Mouse (Mus musculus) liver, embryonic 12.5 days (tissue): ENCODE results near the gene Rps6ka1. TPM values are rescaled to one million over a fixed set of nuclear protein-coding genes. Genes with fewer than 3 reads are reported as not detected.
A peak's percentile ranks its signal among the peaks of the same experiment; 100 is the strongest.

Experiments used
- ATAC-seq: fragments of 200-750 bp; cut with Nextera tagmentation; 2 replicates; pipeline ENCODE4 v1.8.0; 2017; ENCODE audit warnings: moderate number of reproducible peaks, mild to moderate bottlenecking, moderate library complexity
- H3K27ac ChIP-seq: fragments of 300-500 bp; sonication (generic); 2 replicates; pipeline ENCODE4 v1.5.1; 2016; ENCODE audit warnings: mild to moderate bottlenecking
- H3K27me3 ChIP-seq: fragments of 300-500 bp; sonication (generic); replicated peaks from 2 replicates; pipeline ENCODE4 v1.6.1; 2016; ENCODE audit warnings: mild to moderate bottlenecking, moderate library complexity
- H3K36me3 ChIP-seq: fragments of 300-500 bp; sonication (generic); 2 replicates; pipeline ENCODE4 v1.6.1; 2016; ENCODE audit warnings: mild to moderate bottlenecking, moderate library complexity
- H3K4me1 ChIP-seq: fragments of 300-500 bp; sonication (generic); 2 replicates; pipeline ENCODE4 v1.6.1; 2016
- H3K4me2 ChIP-seq: fragments of 300-500 bp; sonication (generic); 2 replicates; pipeline ENCODE4 v1.6.1; 2016; ENCODE audit warnings: mild to moderate bottlenecking, moderate library complexity
- H3K4me3 ChIP-seq: fragments of 300-500 bp; sonication (generic); 2 replicates; pipeline ENCODE4 v1.5.1; 2016; ENCODE audit warnings: mild to moderate bottlenecking, moderate library complexity
- H3K9ac ChIP-seq: fragments of 300-500 bp; sonication (generic); 2 replicates; pipeline ENCODE4 v1.6.1; 2016; ENCODE audit warnings: mild to moderate bottlenecking, moderate library complexity
- H3K9me3 ChIP-seq: fragments of 300-500 bp; sonication (generic); replicated peaks from 2 replicates; pipeline ENCODE4 v1.6.1; 2016; ENCODE audit warnings: mild to moderate bottlenecking, moderate library complexity
- WGBS: fragments of 180-500 bp; shearing (Covaris S2); methylation state at CpG from one replicate; pipeline ENCODE4 v1.1.7; 2016; ENCODE audit not compliant: insufficient replicate concordance; 5-methylcytosine and 5-hydroxymethylcytosine counted together
- polyA plus RNA-seq: library from polyadenylated mRNA; unstranded; fragments of >200 nt; fragmentation: Nextera tagmentation; extraction: Ambion mirVana; gene quantifications from 2 replicates; pipeline ENCODE4 v1.2.1, GENCODE M21; 2016

Rps6ka1 gene
- polyA plus RNA-seq, 1 experiment from 2014 or later = 60.9 TPM

- ATAC-seq = peak; percentile 56
- Histone ChIP-seq H3K4me3 (peak overlapping the region; percentile 74), H3K27me3 (peaks cover 48% of the 10 kb centered on the region), H3K9ac (peak overlapping the region; percentile 79), H3K4me2 (peak overlapping the region; percentile 100), H3K4me1 (peaks cover 39% of the 10 kb centered on the region), H3K27ac (peak overlapping the region; percentile 56; the same call in 1 of the 2 replicates), H3K9me3 (no peaks in the 10 kb centered on the region), H3K36me3 (no peaks in the 10 kb centered on the region)
- WGBS = under 1% methylated on average over 28 of the region's 32 CpGs
Observed at GRCm38 (mm10) chr4:133887249-133887648, 348 bp downstream of the Rps6ka1 start.

DNA sequence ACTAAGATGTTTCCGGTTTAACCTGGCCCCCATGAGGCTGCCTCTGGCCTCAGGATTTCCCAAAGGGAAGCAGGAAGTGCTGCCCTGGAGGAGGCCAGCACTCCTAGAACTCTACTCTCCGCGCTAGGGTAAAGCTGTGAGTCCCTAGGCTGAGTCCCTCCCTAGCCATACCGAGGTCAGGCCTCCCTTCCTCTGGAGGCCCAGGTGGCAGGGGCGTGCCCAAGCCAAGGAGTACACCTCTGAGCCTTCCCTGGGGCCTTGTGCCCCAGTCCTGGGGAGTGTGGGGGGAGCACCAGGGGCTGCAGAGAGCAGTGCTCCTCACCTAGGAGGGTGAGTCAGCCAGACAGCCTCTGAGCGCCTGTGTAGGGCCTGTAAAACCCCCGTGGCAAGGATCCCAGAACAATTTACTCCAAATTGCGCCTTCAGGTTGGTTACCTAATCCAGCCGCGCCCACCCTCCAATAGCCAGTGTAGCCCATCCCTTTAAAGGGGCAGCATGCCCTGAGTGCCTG lies 1.6 kb downstream of the Rps6ka1 start:
- no peak overlapping the region for H3K27ac ChIP-seq
- H3K9ac ChIP-seq = no peak overlapping the region
- ATAC-seq = no peak
- peaks cover 55% of the 10 kb centered on the region for H3K27me3 ChIP-seq
- peaks cover 39% of the 10 kb centered on the region for H3K4me1 ChIP-seq
- peak overlapping the region; percentile 74 for H3K4me3 ChIP-seq
- no peaks in the 10 kb centered on the region for H3K9me3 ChIP-seq
- peak overlapping the region; percentile 100 for H3K4me2 ChIP-seq
- no peaks in the 10 kb centered on the region for H3K36me3 ChIP-seq
- WGBS = 33% methylated on average over 10 of the region's 10 CpGs

GRCm38 (mm10) chr4:133885331-133885730 lies 2.3 kb downstream of the Rps6ka1 start:
- H3K9ac ChIP-seq = no peak overlapping the region
- H3K36me3 ChIP-seq = no peaks in the 10 kb centered on the region
- peak overlapping the region; percentile 100; the same call in 1 of the 2 replicates for H3K4me2 ChIP-seq
- H3K27ac ChIP-seq = no peak overlapping the region
- no peak for ATAC-seq
- peaks cover 39% of the 10 kb centered on the region for H3K4me1 ChIP-seq
- 66% methylated on average over 4 of the region's 4 CpGs for WGBS
- no peaks in the 10 kb centered on the region for H3K9me3 ChIP-seq
- H3K27me3 ChIP-seq = peaks cover 55% of the 10 kb centered on the region
- H3K4me3 ChIP-seq = no peak overlapping the region

DNA sequence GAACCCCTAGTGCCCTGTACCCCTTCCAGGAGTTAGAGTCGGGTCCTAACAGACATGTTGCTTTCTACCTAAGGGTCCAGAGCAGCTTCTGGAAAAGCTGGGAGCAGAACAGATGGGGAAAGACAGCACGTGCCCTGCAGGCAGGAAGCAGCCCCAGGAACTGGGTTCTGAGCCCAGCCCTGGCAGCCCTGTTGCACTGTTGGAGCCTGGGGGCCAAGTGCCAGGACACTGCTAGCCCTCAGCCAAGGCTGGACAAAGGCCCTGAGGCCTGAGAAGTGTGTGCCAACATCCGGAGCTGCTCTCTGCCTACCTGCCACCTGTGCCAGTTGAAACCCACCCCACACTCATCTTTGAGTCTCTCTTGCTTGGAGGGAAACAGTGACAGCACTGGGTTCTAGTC lies 2.7 kb downstream of the Rps6ka1 start:
- no peak overlapping the region for H3K4me3 ChIP-seq
- H3K36me3 ChIP-seq = no peaks in the 10 kb centered on the region
- peaks cover 39% of the 10 kb centered on the region for H3K4me1 ChIP-seq
- H3K9me3 ChIP-seq = no peaks in the 10 kb centered on the region
- H3K27me3 ChIP-seq = peaks cover 55% of the 10 kb centered on the region
- H3K27ac ChIP-seq = no peak overlapping the region
- no peak overlapping the region for H3K4me2 ChIP-seq
- 71% methylated on average over 3 of the region's 3 CpGs for WGBS
- ATAC-seq = no peak
- no peak overlapping the region for H3K9ac ChIP-seq

DNA sequence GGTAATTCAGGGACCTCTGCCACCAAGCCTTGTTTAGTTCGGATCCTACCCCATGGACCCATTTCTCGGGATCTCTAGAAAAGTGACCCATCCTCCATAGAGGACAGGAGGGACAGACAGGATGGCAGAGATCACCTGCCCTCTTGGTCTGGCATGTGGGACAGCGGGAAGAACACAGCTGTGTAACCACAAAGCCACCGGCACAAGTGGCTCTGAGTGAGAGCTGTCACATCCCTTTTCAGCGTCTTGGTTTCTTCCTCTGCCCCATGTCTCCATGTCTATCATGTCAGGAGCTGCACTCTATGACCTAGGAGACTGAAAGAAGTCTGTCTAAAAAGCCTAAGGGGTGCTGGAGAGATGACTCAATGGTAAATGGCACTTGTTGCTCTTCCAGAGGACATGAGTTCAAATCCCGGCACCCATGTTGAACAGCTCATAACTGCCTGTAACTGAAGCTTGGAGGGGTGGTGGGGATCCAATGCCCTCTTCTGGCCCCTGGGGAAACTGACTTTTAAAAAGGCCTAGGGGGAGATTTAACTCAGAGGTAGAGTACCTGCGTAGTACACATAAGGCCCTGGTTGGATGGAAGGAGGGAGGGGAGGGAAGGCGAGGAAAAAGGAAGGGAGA lies 3.4 kb downstream of the Rps6ka1 start:
- H3K4me3 ChIP-seq = no peak overlapping the region
- H3K9ac ChIP-seq = no peak overlapping the region
- no peak overlapping the region for H3K27ac ChIP-seq
- no peak overlapping the region for H3K4me2 ChIP-seq
- no peaks in the 10 kb centered on the region for H3K36me3 ChIP-seq
- peaks cover 55% of the 10 kb centered on the region for H3K27me3 ChIP-seq
- 62% methylated on average over 8 of the region's 8 CpGs for WGBS
- H3K9me3 ChIP-seq = no peaks in the 10 kb centered on the region
- H3K4me1 ChIP-seq = peaks cover 46% of the 10 kb centered on the region
- ATAC-seq = no peak

GRCm38 (mm10) chr4:133881851-133882250 lies 5.7 kb downstream of the Rps6ka1 start:
- Histone ChIP-seq H3K4me2 (no peak overlapping the region), H3K4me1 (peaks cover 42% of the 10 kb centered on the region), H3K4me3 (no peak overlapping the region), H3K9ac (no peak overlapping the region), H3K9me3 (no peaks in the 10 kb centered on the region), H3K27ac (no peak overlapping the region), H3K27me3 (peaks cover 35% of the 10 kb centered on the region), H3K36me3 (no peaks in the 10 kb centered on the region)
- ATAC-seq = no peak
- WGBS = 65% methylated on average over 3 of the region's 3 CpGs

DNA sequence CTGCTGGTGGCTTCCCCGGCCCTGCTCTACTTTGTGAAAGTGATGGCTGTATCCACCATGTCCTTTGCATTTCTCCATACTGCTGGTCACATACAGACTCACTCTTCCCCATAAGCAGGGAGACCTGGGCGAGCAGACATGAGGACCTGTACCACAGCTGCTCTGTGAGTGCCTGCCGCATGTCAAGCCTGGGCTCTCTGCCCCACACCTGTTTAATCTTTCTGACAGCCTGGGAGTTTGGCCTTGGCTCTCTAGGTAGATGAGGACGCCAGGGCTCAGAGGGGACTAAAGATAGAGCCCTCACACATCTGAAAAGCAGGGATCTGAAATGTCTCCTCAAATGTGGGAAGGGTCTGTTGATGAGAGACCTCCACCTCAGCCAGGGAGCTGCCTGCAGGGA lies 6.2 kb downstream of the Rps6ka1 start:
- ATAC-seq = no peak
- Histone ChIP-seq H3K4me3 (no peak overlapping the region), H3K36me3 (no peaks in the 10 kb centered on the region), H3K4me1 (peaks cover 42% of the 10 kb centered on the region), H3K27ac (no peak overlapping the region), H3K4me2 (no peak overlapping the region), H3K27me3 (peaks cover 31% of the 10 kb centered on the region), H3K9ac (no peak overlapping the region), H3K9me3 (no peaks in the 10 kb centered on the region)
- WGBS = 62% methylated on average over 4 of the region's 4 CpGs

GRCm38 (mm10) chr4:133879145-133879902 lies 8.3 kb downstream of the Rps6ka1 start:
- 39% methylated on average over 12 of the region's 12 CpGs for WGBS
- peak; percentile 41 for ATAC-seq
- Histone ChIP-seq H3K36me3 (no peaks in the 10 kb centered on the region; the same call in 1 of the 2 replicates), H3K27ac (peak overlapping the region; percentile 61), H3K27me3 (peaks cover 10% of the 10 kb centered on the region; the same call in 1 of the 2 replicates), H3K4me3 (no peak overlapping the region), H3K4me2 (0 out of 2 replicates have a peak overlapping the region, but pooled peaks have one; percentile 4), H3K9ac (0 out of 2 replicates have a peak overlapping the region, but pooled peaks have one; percentile 13), H3K4me1 (peaks cover 48% of the 10 kb centered on the region), H3K9me3 (no peaks in the 10 kb centered on the region)

DNA sequence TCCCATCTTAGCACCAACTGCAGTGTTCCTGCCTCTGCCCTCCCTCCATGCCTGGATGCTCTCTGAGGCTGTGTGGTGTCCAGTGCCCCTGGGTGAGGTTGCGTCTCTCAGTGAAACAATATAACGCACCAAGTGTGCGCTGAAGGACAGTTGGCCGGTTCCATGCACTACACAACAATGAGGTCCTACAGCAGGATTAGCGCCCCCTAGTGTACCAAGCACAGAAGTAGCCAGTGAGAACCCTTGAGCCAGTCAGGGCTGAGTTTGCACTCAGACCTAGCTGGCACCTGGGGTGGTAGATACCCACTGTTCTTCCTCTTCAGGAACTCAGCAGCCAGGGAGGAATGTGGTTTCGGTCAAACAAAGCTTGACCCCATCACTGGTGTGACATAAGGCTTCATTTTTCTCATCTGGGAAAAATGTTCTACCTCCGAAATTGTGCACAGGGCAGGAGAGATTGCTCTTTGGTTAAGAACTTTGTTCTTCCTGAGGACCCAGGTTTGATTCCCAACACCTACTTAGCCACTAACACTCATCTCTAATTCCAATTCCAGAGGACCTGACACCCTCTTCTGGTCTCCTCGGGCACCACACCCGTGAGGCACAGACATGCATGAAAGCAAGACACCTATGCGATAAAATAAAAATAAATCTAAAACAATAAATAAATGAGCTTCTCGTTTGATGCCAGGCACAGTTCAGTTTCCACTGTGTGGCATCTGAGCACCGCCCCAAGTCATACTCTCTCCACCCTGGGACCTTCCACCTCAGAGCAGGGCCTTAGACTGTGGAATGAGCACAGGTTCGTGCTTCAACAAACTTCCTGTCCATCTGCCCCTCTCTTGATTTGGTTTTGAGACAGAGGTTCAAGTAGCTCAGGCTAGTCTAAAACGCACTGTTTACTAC lies 9.5 kb downstream of the Rps6ka1 start:
- no peak overlapping the region for H3K4me2 ChIP-seq
- no peak for ATAC-seq
- no peaks in the 10 kb centered on the region; the same call in 1 of the 2 replicates for H3K36me3 ChIP-seq
- no peak overlapping the region for H3K4me3 ChIP-seq
- 0 out of 2 replicates have a peak, but pooled peaks cover 6% of the 10 kb centered on the region for H3K27me3 ChIP-seq
- peaks cover 60% of the 10 kb centered on the region for H3K4me1 ChIP-seq
- peak overlapping the region; percentile 61 for H3K27ac ChIP-seq
- no peaks in the 10 kb centered on the region for H3K9me3 ChIP-seq
- WGBS = 69% methylated on average over 14 of the region's 14 CpGs
- no peak overlapping the region for H3K9ac ChIP-seq

DNA sequence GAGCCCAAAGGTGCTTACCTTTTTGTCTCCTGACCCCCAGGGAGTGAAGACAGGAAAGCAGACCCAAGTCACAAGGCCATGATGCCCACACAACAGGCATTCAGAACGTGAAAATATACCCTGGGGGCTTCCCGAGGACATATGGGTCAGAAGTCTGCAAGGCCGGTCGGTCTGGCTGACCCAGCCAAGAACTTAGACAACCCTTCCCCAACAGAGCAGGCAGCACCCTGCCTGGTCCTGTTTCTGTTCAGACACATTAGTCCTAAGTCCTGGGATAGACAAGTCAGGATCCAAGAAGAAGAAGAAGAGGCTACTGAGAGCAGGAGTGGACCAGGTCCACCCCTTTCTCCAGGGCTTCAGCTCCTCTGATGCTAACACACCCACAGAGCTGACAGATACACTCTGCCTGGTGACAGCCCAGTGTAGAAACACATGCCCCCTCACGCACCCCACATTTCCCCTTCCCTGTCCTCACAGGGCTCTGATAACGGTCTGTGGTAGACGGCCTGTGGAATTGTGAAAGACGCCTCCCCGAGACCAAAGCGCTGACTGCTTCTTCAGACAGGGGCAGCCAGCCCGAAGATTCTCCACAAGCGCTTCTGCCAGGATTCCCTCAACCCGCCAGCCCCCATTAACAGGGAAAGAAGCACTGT lies 12.6 kb downstream of the Rps6ka1 start:
- H3K4me1 ChIP-seq = peaks cover 89% of the 10 kb centered on the region
- H3K4me3 ChIP-seq = peak overlapping the region; percentile 69; the same call in 1 of the 2 replicates
- H3K9me3 ChIP-seq = no peaks in the 10 kb centered on the region
- peaks cover 19% of the 10 kb centered on the region for H3K36me3 ChIP-seq
- ATAC-seq = no peak
- WGBS = 20% methylated on average over 13 of the region's 13 CpGs
- H3K27ac ChIP-seq = peak overlapping the region; percentile 96
- H3K27me3 ChIP-seq = no peaks in the 10 kb centered on the region
- peak overlapping the region; percentile 69 for H3K9ac ChIP-seq
- H3K4me2 ChIP-seq = peak overlapping the region; percentile 85
